Mouse (Mus musculus) MEL (cell line): ENCODE measurements around the gene Zmym6. TPM values are rescaled to one million over a fixed set of nuclear protein-coding genes. Genes with fewer than 3 reads are reported as not detected.

Experiments
- DNase-seq: peaks from one replicate; pipeline ENCODE4 v3.0.0; 2011; ENCODE audit warnings: low read depth, low spot score
- H3K27ac ChIP-seq: 2 replicates; pipeline ENCODE4 v1.5.1; 2012; ENCODE audit warnings: low read depth, mild to moderate bottlenecking, control low read depth, low read length, moderate library complexity; ENCODE audit not compliant: control insufficient read depth
- H3K27me3 ChIP-seq, 2 experiments: fragments of 150-350 bp in 1 of 2; sonication (generic) in 1 of 2; 2 replicates each; pipeline ENCODE4 v1.6.1; 2012; ENCODE audit warnings: low read length in 2 of 2, mild to moderate bottlenecking in 2 of 2, improper control_type of control experiment in 1 of 2, moderate library complexity in 1 of 2; ENCODE audit not compliant: insufficient read depth in 2 of 2, control insufficient read depth in 1 of 2
- H3K36me3 ChIP-seq, 2 experiments: 2 replicates each; pipeline ENCODE4 v1.6.1; 2012 to 2014; ENCODE audit warnings: low read length in 2 of 2, improper control_type of control experiment in 1 of 2, inconsistent platforms in 1 of 2, mild to moderate bottlenecking in 1 of 2; ENCODE audit not compliant: insufficient read depth in 2 of 2, control insufficient read depth in 1 of 2
- H3K4me1 ChIP-seq, 2 experiments: fragments of 150-350 bp in 1 of 2; sonication (generic) in 1 of 2; 2 replicates each; pipeline ENCODE4 v1.6.1; 2012; ENCODE audit warnings: low read length in 2 of 2, improper control_type of control experiment in 1 of 2, mild to moderate bottlenecking in 1 of 2; ENCODE audit not compliant: insufficient read depth in 2 of 2, control insufficient read depth in 1 of 2
- H3K4me3 ChIP-seq, 2 experiments: fragments of 150-350 bp in 1 of 2; sonication (generic) in 1 of 2; 2 replicates each; pipeline ENCODE4 v1.5.1; 2012; ENCODE audit warnings: low read depth in 2 of 2, low read length in 2 of 2, mild to moderate bottlenecking in 2 of 2, moderate library complexity in 2 of 2, control low read depth in 1 of 2, improper control_type of control experiment in 1 of 2; ENCODE audit not compliant: control insufficient read depth in 1 of 2, insufficient read depth in 1 of 2
- H3K79me2 ChIP-seq: 2 replicates; pipeline ENCODE4 v1.6.1; 2012; ENCODE audit warnings: mild to moderate bottlenecking, low read length, moderate library complexity; ENCODE audit not compliant: control insufficient read depth, poor library complexity, insufficient read depth
- H3K9ac ChIP-seq: 2 replicates; pipeline ENCODE4 v1.6.1; 2012; ENCODE audit warnings: low read depth, mild to moderate bottlenecking, control low read depth, low read length, moderate library complexity; ENCODE audit not compliant: control insufficient read depth, poor library complexity, severe bottlenecking
- H3K9me3 ChIP-seq: fragments of 150-350 bp; sonication (generic); replicated peaks from 2 replicates; pipeline ENCODE4 v1.6.1; 2012; ENCODE audit warnings: mild to moderate bottlenecking, low read length, improper control_type of control experiment, moderate library complexity; ENCODE audit not compliant: insufficient read depth
- BHLHE40 ChIP-seq: IDR thresholded peaks from 2 replicates; pipeline ENCODE4 v1.6.1; 2012; ENCODE audit warnings: low read depth, mild to moderate bottlenecking, inconsistent platforms, low read length, improper control_type of control experiment, borderline replicate concordance
- CHD2 ChIP-seq: IDR thresholded peaks from 2 replicates; pipeline ENCODE4 v1.6.1; 2011; ENCODE audit warnings: low read length, improper control_type of control experiment
- CTCF ChIP-seq, 3 experiments: IDR thresholded peaks in 2 of 3; conservative IDR thresholded peaks in 1 of 3; 2 replicates each; pipeline ENCODE4 v1.5.1; 2011 to 2012; ENCODE audit warnings: low read length in 3 of 3, low read depth in 2 of 3, mild to moderate bottlenecking in 2 of 3, improper control_type of control experiment in 1 of 3, inconsistent platforms in 1 of 3, mixed read lengths in 1 of 3, moderate library complexity in 1 of 3; ENCODE audit not compliant: control insufficient read depth in 1 of 3, insufficient read depth in 1 of 3, poor library complexity in 1 of 3, severe bottlenecking in 1 of 3
- ELF1 ChIP-seq: IDR thresholded peaks from 2 replicates; pipeline ENCODE4 v1.6.1; 2014; ENCODE audit warnings: low read depth, mild to moderate bottlenecking, inconsistent platforms, low read length, improper control_type of control experiment, moderate library complexity
- ETS1 ChIP-seq: IDR thresholded peaks from 2 replicates; pipeline ENCODE4 v1.6.1; 2012; ENCODE audit warnings: low read depth, mild to moderate bottlenecking, inconsistent platforms, low read length, improper control_type of control experiment, moderate library complexity
- MAX ChIP-seq: IDR thresholded peaks from 2 replicates; pipeline ENCODE4 v1.6.1; 2011; ENCODE audit warnings: low read length, improper control_type of control experiment
- MAZ ChIP-seq: IDR thresholded peaks from 2 replicates; pipeline ENCODE4 v1.6.1; 2012; ENCODE audit warnings: low read depth, mild to moderate bottlenecking, inconsistent platforms, low read length, improper control_type of control experiment
- MXI1 ChIP-seq: IDR thresholded peaks from 2 replicates; pipeline ENCODE4 v1.6.1; 2011; ENCODE audit warnings: mild to moderate bottlenecking, low read depth, low read length, improper control_type of control experiment
- NELFE ChIP-seq: IDR thresholded peaks from 2 replicates; pipeline ENCODE4 v1.6.1; 2011; ENCODE audit warnings: low read depth, low read length, improper control_type of control experiment
- POLR2AphosphoS5 ChIP-seq: IDR thresholded peaks from 2 replicates; pipeline ENCODE4 v1.6.1; 2012; ENCODE audit warnings: low read depth, borderline replicate concordance, mild to moderate bottlenecking, inconsistent platforms, low read length, moderate library complexity, mixed read lengths
- RAD21 ChIP-seq: IDR thresholded peaks from 2 replicates; pipeline ENCODE4 v1.6.1; 2011; ENCODE audit warnings: mild to moderate bottlenecking, low read depth, low read length, improper control_type of control experiment
- RCOR1 ChIP-seq: IDR thresholded peaks from 2 replicates; pipeline ENCODE4 v1.6.1; 2012; ENCODE audit warnings: low read depth, mild to moderate bottlenecking, inconsistent platforms, low read length, improper control_type of control experiment
- SIN3A ChIP-seq: IDR thresholded peaks from 2 replicates; pipeline ENCODE4 v1.6.1; 2012; ENCODE audit warnings: low read length, improper control_type of control experiment, inconsistent platforms
- SMC3 ChIP-seq: IDR thresholded peaks from 2 replicates; pipeline ENCODE4 v1.6.1; 2011; ENCODE audit warnings: low read depth, low read length, improper control_type of control experiment
- TAL1 ChIP-seq: IDR thresholded peaks from 2 replicates; pipeline ENCODE4 v1.6.1; 2012; ENCODE audit warnings: mild to moderate bottlenecking, inconsistent platforms, low read length, moderate library complexity, mixed read lengths
- USF1 ChIP-seq: IDR thresholded peaks from 2 replicates; pipeline ENCODE4 v1.6.1; 2014; ENCODE audit warnings: low read depth, mild to moderate bottlenecking, inconsistent platforms, low read length, improper control_type of control experiment, moderate library complexity
- USF2 ChIP-seq, 2 experiments: IDR thresholded peaks; 2 replicates each; pipeline ENCODE4 v1.6.1; 2011 to 2012; ENCODE audit warnings: improper control_type of control experiment in 2 of 2, low read length in 2 of 2, borderline replicate concordance in 1 of 2, inconsistent platforms in 1 of 2, low read depth in 1 of 2, mild to moderate bottlenecking in 1 of 2; ENCODE audit not compliant: insufficient read depth in 1 of 2
- ZC3H11A ChIP-seq: IDR thresholded peaks from 2 replicates; pipeline ENCODE4 v1.6.1; 2012; ENCODE audit warnings: low read depth, mild to moderate bottlenecking, inconsistent platforms, low read length, improper control_type of control experiment
- ZKSCAN1 ChIP-seq: IDR thresholded peaks from 2 replicates; pipeline ENCODE4 v1.6.1; 2012; ENCODE audit warnings: low read depth, mild to moderate bottlenecking, inconsistent platforms, low read length, improper control_type of control experiment, moderate library complexity
- ZMIZ1 ChIP-seq: IDR thresholded peaks from 2 replicates; pipeline ENCODE4 v1.6.1; 2012; ENCODE audit warnings: low read depth, mild to moderate bottlenecking, inconsistent platforms, low read length, improper control_type of control experiment, moderate library complexity
- ZNF384 ChIP-seq: IDR thresholded peaks from 2 replicates; pipeline ENCODE4 v1.6.1; 2012; ENCODE audit warnings: low read depth, mild to moderate bottlenecking, inconsistent platforms, low read length, improper control_type of control experiment
- polyA plus RNA-seq, 2 experiments: library from polyadenylated mRNA; stranded (reverse) in 1 of 2; unstranded in 1 of 2; fragments of >175 nt in 1 of 2; fragments of >200 nt in 1 of 2; gene quantifications; 2 replicates each; pipeline versions ENCODE4 v1.2.1 to v1.2.4; 2012; ENCODE audit warnings: low replicate concordance in 2 of 2, low read depth in 1 of 2; ENCODE audit not compliant: insufficient read length in 2 of 2, insufficient read depth in 1 of 2, missing spikeins in 1 of 2
- total RNA-seq: library from RNA; depleted of rRNA; stranded (reverse); fragments of 300-350 nt; gene quantifications from 2 replicates; pipeline ENCODE4 v1.2.3, GENCODE M21; 2012

Gene Zmym6
- total and polyA plus RNA-seq, 3 experiments = not detected

- TF ChIP-seq POLR2AphosphoS5 (no peak), RCOR1 (no peak), ZMIZ1 (no peak)
- TF ChIP-seq, all 39 proteins: peak for 0
Measured at GRCm38 (mm10) chr4:127153345-127153744, 76.2 kb downstream of the Zmym6 start (continued).

GRCm38 (mm10) chr4:127155757-127156156, 78.6 kb downstream of the Zmym6 start:
- no peak overlapping the region for H3K4me3 ChIP-seq
- H3K36me3 ChIP-seq = no peaks in the 10 kb centered on the region
- H3K9ac ChIP-seq = no peak overlapping the region
- no peaks in the 10 kb centered on the region for H3K79me2 ChIP-seq
- TF ChIP-seq USF2 (IDR thresholded peaks at IDR 0.05; ENCODE audit: borderline replicate concordance in 1 of 2, insufficient read depth in 1 of 2, low read depth in 1 of 2, low read length in 2 of 2) = no peak
- peak; percentile 23 to 34 (median 26); a peak in 5 of 6 replicates for TF ChIP-seq CTCF (IDR thresholded peaks at IDR 0.05 in 2 of 3, conservative IDR thresholded peaks at IDR 0.05 in 1 of 3; ENCODE audit: control insufficient read depth in 1 of 3, insufficient read depth in 1 of 3, low read depth in 2 of 3, low read length in 3 of 3, poor library complexity in 1 of 3, severe bottlenecking in 1 of 3)
- no peak for TF ChIP-seq MAX
- TF ChIP-seq SMC3 = peak; percentile 33; the same call in 1 of the 2 replicates
- no peak for TF ChIP-seq NELFE
- no peak for TF ChIP-seq ZKSCAN1
- no peak for TF ChIP-seq CHD2
- no peak for TF ChIP-seq ZNF384
- TF ChIP-seq TAL1 = no peak
- no peak for TF ChIP-seq MAZ
- TF ChIP-seq SIN3A = no peak
- no peak for TF ChIP-seq MXI1
- TF ChIP-seq USF1 = no peak
- no peak for TF ChIP-seq ZC3H11A
- no peak for TF ChIP-seq ETS1
- TF ChIP-seq RAD21 = no peak; the same call in 1 of the 2 replicates
- TF ChIP-seq BHLHE40 = no peak
- TF ChIP-seq ELF1 = no peak
- H3K4me1 ChIP-seq = no peaks in the 10 kb centered on the region
- H3K27me3 ChIP-seq = no peaks in the 10 kb centered on the region
- H3K27ac ChIP-seq = no peak overlapping the region
- no peaks in the 10 kb centered on the region for H3K9me3 ChIP-seq
- peak; percentile 26 for DNase-seq
